9 mouse cellular contexts compared by ENCODE assay signal in genomic region chr1:140183208-140183607, GRCm38 (mm10). TPM values are rescaled to one million over a fixed set of nuclear protein-coding genes. Genes with fewer than 3 reads are reported as not detected.
DNase-seq lines count a peak whose midpoint lies in the region; ATAC-seq lines count a peak whose summit lies in the region.
"Had no signal": no experiment of that assay in that cellular context is flagged by ENCODE, and none has a peak within 500 bp of the region (broad histone marks: within the 10 kb centered on the region; RNA-seq: fewer than 3 reads in every experiment).

No protein-coding gene starts in this region.

- H3K36me3 ChIP-seq in heart, embryonic 11.5 days (ENCODE audit: control insufficient read depth, insufficient read depth, low read length), result no peaks in the 10 kb centered on the region
- H3K36me3 ChIP-seq in lung, embryonic 15.5 days, result no peaks in the 10 kb centered on the region
- H3K36me3 ChIP-seq in forebrain, embryonic 10.5 days (replicated peaks), result no peaks in the 10 kb centered on the region
- H3K36me3 ChIP-seq: neural tube, embryonic 12.5 days had no signal

- no peak for ATAC-seq in heart, embryonic 11.5 days (replicated peaks; ENCODE audit: insufficient number of reproducible peaks, low FRiP score, low TSS enrichment)
- ATAC-seq in lung, embryonic 15.5 days (ENCODE audit: borderline replicate concordance, extremely low read depth, low FRiP score, low TSS enrichment), result peak; percentile 85; the same call in 1 of the 2 replicates

- no peak overlapping the region for H3K4me3 ChIP-seq in heart, embryonic 11.5 days (ENCODE audit: low read depth, low read length)
- no peak overlapping the region for H3K4me3 ChIP-seq in lung, embryonic 15.5 days
- H3K4me3 ChIP-seq in forebrain, embryonic 10.5 days, result no peak overlapping the region
- H3K4me3 ChIP-seq: neural tube, embryonic 12.5 days had no signal

- H3K9ac ChIP-seq in heart, embryonic 11.5 days (ENCODE audit: low read depth, low read length), result no peak overlapping the region
- no peak overlapping the region for H3K9ac ChIP-seq in lung, embryonic 15.5 days
- H3K9ac ChIP-seq: neural tube, embryonic 12.5 days had no signal

- 37% methylated on average over 2 of the region's 2 CpGs for WGBS in heart, embryonic 11.5 days (ENCODE audit: insufficient replicate concordance)
- WGBS in lung, embryonic 15.5 days, result 26% methylated on average over 2 of the region's 2 CpGs
- WGBS in forebrain, embryonic 10.5 days, result 75% methylated on average over 2 of the region's 2 CpGs

- intact Hi-C loops in heart, postnatal 36 days (cut with DNase I), result loop anchor here (5.0 kb wide), 1 partner anchor 64 kb away; the partner anchor contains the start of gene Kcnt2

- H3K4me1 ChIP-seq in heart, embryonic 11.5 days (ENCODE audit: control insufficient read depth, insufficient read depth, low read length), result 0 out of 2 replicates have a peak, but pooled peaks cover 2% of the 10 kb centered on the region
- H3K4me1 ChIP-seq in lung, embryonic 15.5 days, result no peaks in the 10 kb centered on the region
- H3K4me1 ChIP-seq in forebrain, embryonic 10.5 days, result no peaks in the 10 kb centered on the region
- H3K4me1 ChIP-seq: neural tube, embryonic 12.5 days had no signal

- H3K9me3 ChIP-seq in heart, embryonic 11.5 days (replicated peaks; ENCODE audit: control insufficient read depth, low read length), result no peaks in the 10 kb centered on the region
- no peaks in the 10 kb centered on the region for H3K9me3 ChIP-seq in lung, embryonic 15.5 days
- H3K9me3 ChIP-seq in forebrain, embryonic 10.5 days, result no peaks in the 10 kb centered on the region
- H3K9me3 ChIP-seq: neural tube, embryonic 12.5 days had no signal

- no peaks in the 10 kb centered on the region for H3K27me3 ChIP-seq in heart, embryonic 11.5 days (ENCODE audit: control insufficient read depth, insufficient read depth, low read length)
- no peaks in the 10 kb centered on the region for H3K27me3 ChIP-seq in lung, embryonic 15.5 days
- no peaks in the 10 kb centered on the region for H3K27me3 ChIP-seq in forebrain, embryonic 10.5 days (ENCODE audit: poor library complexity, severe bottlenecking)
- H3K27me3 ChIP-seq: neural tube, embryonic 12.5 days had no signal

- peak; percentile 77 to 91 for DNase-seq in heart, adult 18-20 months
- peak; percentile 8 for DNase-seq in adrenal gland, postnatal 14 days
- DNase-seq in heart, postnatal 36 days, result peak; percentile 42 to 56
- no peak for DNase-seq in forebrain, embryonic 10.5 days (ENCODE audit: extremely low spot score, low spot score)
- DNase-seq in natural killer cell, adult 2 months (ENCODE audit: low spot score in 2 of 2), result no peak
- no peak for DNase-seq in urinary bladder, postnatal 25 days (ENCODE audit: low spot score)

- H3K4me2 ChIP-seq in heart, embryonic 11.5 days, result no peak overlapping the region; the same call in 1 of the 2 replicates
- no peak overlapping the region for H3K4me2 ChIP-seq in lung, embryonic 15.5 days
- H3K4me2 ChIP-seq: neural tube, embryonic 12.5 days had no signal

- H3K27ac ChIP-seq in heart, embryonic 11.5 days (ENCODE audit: low read depth, low read length), result no peak overlapping the region
- peak overlapping the region; percentile 44; the same call in 1 of the 2 replicates for H3K27ac ChIP-seq in lung, embryonic 15.5 days
- no peak overlapping the region for H3K27ac ChIP-seq in forebrain, embryonic 10.5 days
- H3K27ac ChIP-seq: neural tube, embryonic 12.5 days had no signal

RNA-seq across cellular contexts. Expression of gene Cfh, which starts 0.4 kb away (rescaled TPM):
- total RNA-seq in heart, adult 18-20 months (2021), result 100 to 1,000 TPM in 1 of 2 experiments, 10 to 100 TPM in 1; 89.0 to 104 TPM
- polyA plus RNA-seq in heart, embryonic 11.5 days (2014; fragmentation: Nextera tagmentation; extraction: Ambion mirVana), result 12.3 and 14.7 TPM in 2 replicates
- total RNA-seq in adrenal gland, postnatal 14 days (2021), result 84.6 and 142 TPM in 2 replicates
- total RNA-seq in heart, postnatal 36 days (2021), result 100 to 1,000 TPM in 1 of 2 experiments, 10 to 100 TPM in 1; 97.0 to 104 TPM
- polyA plus RNA-seq in lung, embryonic 15.5 days (2015; fragmentation: Nextera tagmentation; extraction: Ambion mirVana), result 11.5 and 13.2 TPM in 2 replicates
- polyA plus RNA-seq in forebrain, embryonic 10.5 days (2016; fragmentation: Nextera tagmentation; extraction: Ambion mirVana), result 1.2 TPM in 2 replicates

Comparison
In these comparisons a context has a peak if more than half of its experiments do, and no peak if none do; other contexts are left out.
1. DNase-seq: peak in heart, adult 18-20 months (2 of 2), adrenal gland, postnatal 14 days (single experiment) and heart, postnatal 36 days (2 of 2); none in forebrain, embryonic 10.5 days (single experiment), natural killer cell, adult 2 months (0 of 2) and urinary bladder, postnatal 25 days (single experiment).